Mouse (Mus musculus): ENCODE results near the gene Fhit.

Gene Fhit

DNA sequence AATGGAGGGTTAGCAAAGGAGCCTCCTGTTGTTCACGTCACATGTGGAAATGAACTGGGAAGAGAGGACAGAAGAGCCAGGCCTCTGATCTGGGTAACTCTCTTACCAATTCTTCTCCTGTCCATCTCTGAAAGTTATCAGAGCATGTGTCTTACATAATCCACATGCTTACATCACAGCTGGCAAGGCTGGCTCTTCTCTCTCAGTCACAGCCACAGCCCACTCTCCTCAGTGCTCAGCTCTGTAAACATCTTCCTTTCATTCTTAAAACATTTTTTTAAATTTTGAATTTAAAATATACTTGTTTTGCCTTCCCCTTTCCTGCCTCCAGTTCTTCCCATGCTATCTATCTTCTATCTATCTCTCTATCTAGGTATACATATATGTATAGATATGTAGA is 1477.5 kb downstream of the Fhit start:
- no peak for DNase-seq (ENCODE audit: low read depth)

DNA sequence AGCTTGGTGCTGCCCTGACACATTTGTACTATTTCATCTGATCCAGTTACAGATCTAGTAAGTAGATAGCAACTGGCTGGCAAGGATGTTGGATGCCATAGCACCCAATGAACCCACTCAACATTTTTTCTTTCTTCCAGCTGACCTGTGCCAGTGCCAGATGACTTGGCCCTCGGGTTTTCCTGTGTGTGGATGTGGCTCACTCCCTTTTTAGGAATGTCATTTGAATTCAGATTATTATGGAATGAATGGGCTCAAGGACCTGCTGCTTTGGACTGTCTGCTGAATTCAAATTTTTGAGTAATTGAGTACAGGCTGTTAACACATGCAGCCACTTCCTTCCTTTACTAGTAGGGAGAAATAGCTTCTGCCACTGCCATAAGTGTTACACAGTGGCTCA is 1489.1 kb downstream of the Fhit start:
- no peak for DNase-seq (ENCODE audit: low read depth)

DNA sequence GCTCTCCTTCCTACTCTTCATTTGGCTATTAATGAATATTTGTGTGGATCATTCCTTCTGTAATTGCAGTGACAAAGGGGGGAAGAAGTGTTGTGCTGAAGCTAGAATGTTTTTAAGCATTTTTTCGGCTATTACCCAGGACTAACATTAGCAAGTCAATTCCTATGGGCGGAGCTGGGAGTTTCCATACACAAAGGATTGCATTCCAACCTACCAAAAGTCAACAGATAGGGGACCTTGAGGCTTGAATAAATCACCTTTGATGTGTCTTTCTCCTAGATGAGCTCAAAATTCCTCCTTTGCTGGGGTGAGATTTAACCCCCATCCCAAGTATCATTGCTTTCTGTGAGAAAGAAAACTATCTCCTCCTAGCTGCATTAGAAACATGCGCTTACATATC is 1490.1 kb downstream of the Fhit start:
- no peak for DNase-seq (ENCODE audit: low read depth)

DNA sequence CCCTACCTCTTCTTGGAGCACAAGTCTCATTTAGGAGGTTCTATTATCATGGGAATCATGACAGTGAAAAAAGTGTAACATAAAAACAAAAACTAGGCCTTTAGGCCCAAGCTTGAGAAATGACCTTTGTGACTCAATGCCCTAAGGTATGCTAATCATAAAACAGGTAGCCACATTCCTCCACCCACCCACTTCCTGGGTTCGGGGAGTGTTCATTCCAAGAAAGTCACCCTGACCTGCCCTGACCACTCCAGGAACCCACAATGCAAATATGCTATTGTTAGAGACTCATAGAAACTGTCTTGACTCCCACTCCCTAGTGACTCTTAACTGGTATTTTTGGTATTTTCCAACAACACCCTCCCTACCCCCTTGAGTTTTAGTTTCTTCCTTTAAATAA is 1492.1 kb downstream of the Fhit start:
- DNase-seq (ENCODE audit: low read depth): no peak

DNA sequence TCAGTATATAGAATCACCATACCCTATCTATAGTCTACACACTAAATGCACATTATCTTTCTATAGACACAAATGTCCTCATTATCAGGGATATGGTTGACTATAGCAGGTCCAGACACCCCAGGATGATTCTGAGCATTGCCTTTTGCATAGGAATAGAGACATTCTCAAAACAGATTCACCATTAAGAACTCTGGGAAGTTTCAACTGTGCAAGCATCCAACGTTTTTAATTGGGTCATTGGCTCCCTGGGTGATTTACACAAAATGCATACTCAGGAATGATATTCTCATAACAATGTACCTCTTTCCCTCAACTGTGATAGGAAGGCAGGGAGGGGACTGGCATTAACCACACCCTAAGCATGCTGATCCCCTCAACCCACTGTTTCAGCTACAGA is 1503.4 kb downstream of the Fhit start:
- DNase-seq (ENCODE audit: low read depth): no peak

DNA sequence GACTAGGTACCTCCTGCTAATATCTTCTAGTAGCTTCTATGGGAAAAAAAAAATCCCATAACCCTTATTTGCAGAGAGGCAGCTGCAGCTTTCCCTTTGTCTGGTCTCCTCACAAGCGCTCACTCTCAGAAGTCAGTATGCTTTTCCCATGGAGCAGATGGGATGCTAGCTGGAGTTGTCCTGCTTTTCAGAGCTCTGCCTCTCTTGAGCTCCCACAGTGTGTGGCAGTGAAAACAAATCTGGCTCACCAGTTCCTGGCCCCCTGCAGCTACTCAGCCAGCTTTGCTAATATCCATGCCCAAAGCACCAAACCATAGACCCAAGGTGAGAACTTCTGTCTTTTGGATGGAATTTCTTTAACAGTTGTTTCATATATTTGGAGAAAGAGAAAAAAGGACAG is 1510.4 kb downstream of the Fhit start:
- DNase-seq (ENCODE audit: low read depth): no peak

DNA sequence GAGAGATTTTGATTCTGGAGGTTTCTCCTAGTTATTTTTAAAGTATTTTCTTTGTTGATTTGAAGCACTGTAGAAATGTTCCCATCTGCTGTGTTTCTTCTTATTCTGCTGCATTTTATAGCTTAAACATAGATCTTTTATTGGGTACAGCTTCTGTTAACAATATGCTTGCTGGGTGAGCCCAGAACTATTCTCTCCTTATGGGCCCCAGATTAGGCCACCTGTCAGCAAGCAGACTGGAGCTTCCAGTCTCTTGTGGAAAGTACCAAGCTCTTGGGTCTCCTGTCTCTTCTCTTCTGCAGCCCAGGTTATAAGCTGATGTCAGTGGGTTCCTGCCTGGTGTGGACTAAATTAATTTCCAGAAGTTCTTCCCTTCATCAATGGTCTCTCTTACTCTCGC is 1513.4 kb downstream of the Fhit start:
- DNase-seq (ENCODE audit: low read depth): no peak

DNA sequence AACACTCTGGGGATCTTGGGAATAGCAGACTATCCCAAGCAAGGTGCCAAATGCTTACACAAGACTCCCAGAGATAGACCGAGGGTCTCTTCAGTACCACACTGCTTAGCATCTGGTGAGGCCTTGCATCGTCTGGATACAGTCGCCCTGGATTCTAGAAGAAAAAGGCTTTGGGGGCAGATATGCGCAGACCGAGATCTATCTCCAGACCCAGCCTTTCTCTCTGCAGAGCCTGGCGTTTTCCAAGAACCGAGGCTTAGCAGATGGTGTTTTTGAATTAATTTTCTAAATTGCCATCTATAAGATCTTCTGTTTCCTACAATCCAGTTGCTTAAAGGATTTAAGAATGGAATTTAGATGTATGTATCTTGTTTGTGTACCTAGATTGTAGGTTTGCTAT is 1515.6 kb downstream of the Fhit start:
- no peak for DNase-seq (ENCODE audit: low read depth)

DNA sequence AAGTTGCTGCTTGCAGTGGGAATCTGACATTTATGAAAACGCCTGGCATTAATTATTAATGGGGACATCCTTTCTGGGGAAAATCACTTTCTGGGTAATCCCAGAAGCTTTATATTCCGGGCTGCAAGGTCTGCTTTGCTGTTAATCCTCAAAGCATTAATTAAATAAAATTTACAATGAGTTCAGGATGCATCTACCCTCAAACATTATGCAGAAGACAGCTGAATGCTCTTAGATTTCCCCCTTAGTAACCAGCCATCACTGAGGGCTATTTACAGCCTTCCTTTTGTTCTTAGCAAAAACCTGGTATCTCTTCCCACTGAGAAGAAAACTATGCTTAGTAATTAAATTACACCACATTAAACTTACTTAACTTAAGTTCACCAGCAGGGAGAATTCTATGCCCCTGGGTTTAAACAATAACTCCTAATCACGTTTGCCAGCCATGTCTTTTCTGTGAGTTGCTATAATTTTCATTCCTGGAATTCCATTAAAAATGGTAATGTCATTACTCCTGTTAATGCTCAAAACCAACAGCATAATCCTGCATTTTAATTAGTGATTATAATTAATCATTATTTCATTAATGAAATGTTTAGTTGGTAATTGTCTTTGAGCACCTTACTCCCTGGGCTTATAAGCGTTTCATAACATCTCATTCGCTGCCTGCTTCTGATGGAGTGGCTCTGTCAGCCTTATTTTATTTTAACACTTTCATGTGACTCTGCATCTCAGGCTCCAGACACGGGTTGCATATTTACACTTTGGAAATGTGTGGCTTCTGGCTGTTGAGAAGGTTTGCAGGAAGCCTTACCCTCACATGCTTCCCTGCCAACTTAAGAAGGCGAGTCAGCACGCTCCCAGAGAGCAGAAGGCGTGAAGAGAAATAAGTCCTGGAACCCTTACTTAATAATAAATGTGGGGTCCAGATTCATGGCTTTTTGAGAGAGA is 1517.3 kb downstream of the Fhit start:
- no peak for DNase-seq (ENCODE audit: low read depth)

DNA sequence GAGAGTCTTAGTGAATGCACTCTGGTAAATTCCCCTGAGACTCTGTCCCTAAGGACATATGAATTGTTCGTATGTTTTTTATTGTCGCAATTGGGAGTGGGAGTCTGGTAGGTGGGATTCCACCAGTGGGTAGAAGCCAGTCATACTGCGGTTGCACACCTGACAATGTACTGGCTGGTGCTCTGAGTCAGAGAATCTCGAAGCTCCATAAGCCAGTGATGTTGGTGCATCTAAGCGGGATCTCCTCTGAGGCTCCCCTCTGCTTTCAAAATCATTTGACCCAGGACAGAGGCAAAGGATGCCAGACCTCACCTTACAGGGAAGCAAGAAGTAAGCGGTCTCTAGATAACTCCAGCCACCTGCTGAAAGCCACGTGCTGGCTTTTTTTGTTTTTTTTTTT is 1518.1 kb downstream of the Fhit start:
- no peak for DNase-seq (ENCODE audit: low read depth)

DNA sequence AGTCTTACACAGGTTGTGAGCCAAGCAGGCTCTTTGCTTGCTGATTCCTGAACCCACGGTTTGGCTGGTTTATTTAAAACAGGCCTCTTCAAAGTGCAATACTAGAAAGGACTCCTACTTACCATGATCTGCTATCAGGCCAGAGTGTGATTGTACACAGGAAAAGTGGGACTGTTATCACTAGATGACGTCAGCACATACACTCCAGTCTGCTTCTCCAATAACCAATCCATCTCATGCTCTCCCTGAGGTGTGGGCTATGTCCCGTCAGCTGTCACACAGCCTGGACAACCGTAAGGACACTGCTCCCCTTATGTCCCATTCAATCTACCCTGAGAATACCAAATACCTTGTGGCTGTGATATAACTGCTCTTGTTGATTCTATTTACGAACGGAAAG is 1519.2 kb downstream of the Fhit start:
- no peak for DNase-seq (ENCODE audit: low read depth)

DNA sequence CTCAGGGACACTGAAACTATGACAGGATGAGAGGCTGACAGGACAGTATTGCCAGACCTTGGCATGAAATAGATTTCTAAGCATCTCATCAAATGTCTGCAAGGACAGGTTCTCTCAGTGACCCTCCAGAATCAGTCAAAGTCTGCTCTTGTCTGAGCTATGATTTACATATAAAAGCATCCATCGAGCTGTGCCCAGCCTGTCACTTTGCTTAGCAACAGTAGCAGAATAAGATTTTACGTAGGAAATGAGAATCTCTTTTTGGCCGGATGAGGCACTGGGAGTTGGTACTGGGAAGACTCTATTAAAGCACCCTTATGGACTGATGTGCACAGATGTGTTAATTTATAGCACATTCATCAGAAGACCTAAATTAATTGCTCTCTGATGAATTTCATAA is 1519.8 kb downstream of the Fhit start:
- DNase-seq (ENCODE audit: low read depth): no peak

DNA sequence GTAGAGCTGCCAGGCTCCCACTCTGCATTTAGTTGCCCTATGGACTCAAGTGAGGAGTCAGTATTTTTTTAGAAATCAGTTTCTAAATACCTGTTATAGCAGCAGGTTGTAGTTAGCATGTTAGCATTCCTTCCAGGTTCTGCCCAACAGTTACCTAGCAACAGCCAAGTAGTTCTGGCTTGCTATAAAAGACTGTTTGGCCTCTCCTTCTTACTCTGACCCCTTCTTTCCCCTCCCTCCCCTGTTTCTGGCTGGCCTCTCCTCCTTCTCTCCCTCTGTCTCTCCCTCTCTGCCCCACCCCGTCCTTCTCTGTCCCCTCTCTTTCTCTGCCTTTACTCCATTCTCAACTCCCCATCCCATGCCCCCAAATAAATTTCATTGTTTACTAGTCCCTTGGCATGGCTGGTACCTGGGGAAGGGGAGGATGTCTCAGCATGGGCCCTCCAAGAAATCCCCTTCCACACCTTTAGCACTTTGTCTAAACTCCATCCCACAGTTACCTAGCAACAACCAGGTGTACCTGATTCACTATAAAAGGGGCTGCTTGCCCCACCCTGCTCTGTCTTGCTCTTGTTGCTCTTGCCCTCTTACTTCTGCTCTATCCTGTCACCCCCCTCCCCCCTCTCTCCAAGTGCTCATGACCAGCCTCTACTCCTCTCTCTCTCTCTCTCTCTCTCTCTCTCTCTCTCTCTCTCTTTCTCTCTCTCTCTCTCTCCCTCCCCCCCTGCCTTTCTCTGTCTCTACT is 1527.4 kb downstream of the Fhit start:
- DNase-seq (ENCODE audit: low read depth): no peak

DNA sequence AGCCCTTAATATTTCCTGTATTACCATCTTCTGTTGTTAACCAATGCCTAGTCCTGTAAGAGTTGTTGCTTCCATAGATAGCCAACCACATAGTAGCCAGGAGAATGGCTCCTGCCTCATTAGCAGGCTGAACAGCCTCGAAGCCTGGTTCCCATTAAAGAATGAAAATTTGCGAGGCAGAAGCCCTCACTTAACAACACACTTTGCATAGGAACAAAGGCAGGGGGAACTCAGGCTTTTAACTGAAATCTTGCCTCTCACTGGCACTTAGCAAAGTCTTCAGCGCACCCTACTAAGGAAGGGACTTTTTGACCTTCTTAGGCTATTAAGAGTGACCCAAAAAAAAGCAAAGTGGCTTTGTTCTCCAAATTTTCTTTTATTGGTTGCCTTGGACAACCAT is 1529.3 kb downstream of the Fhit start:
- DNase-seq (ENCODE audit: low read depth): no peak

DNA sequence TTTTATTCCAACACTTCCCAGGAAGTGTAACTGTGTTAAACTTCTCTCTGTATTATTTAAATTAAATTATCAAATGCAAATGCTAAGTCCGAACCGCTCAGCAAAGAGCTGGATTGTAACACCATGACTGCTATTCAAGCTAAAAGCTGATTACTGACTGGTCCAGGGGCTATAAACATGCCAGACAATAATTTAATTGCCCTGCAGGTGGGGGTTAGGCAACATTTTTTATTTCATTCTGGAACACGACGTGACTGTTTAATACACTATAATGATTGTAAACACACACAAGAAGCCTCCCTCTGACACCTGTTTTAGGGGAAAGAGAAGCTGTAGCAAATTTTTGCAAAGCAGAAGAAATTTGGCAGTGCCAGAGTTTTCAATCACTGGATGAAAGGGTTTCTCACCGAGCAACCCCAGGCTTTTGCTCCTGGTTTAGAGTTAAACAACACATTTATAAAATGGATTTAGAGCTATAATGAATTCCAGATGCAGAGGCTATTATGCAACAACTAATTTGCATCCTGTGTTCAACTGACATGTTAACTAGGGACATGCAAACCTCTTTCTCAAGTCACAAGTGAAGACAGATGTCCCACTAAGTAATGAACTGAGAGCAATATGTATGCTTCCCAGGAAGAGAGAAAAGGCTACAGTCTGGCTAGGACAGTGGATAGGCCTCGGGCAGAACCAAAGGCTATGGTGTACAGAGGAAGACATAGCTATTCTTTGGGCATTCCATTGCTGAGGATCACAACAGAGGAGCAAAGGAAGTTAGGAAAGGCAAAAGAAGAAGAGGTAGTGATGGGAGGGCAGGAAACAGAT is 1538.4 kb downstream of the Fhit start:
- DNase-seq (ENCODE audit: low read depth): no peak

DNA sequence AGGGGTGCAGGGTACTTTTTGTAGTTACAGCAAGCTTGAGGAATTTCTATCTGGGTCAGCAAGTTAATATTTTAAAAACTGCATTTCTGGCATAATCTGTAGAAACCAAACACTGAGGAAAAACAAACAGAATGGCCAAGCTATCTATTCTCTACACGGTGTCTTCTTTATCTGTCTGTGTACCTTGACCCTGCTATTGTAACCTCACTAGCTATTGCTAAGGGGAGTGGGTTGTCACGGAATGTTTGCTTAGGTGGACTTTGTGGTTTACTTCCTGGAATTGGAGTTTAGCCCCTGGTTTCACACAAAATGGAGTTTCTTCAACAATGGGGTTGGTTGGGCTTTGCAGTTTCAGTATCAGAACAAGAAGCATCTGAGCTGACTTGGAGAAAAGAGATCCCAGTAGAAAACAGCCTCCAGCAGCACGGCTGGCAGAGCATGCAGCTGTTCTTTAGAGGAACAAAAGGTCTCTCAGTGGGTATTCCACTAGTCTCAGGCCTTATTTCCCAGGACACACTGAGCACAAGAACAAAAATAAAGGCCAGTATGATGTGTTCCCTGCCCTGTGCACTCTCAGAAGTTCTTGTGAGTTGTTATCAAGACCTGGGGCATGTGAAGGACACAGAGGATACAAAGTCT is 1540.8 kb downstream of the Fhit start:
- no peak for DNase-seq (ENCODE audit: low read depth)

DNA sequence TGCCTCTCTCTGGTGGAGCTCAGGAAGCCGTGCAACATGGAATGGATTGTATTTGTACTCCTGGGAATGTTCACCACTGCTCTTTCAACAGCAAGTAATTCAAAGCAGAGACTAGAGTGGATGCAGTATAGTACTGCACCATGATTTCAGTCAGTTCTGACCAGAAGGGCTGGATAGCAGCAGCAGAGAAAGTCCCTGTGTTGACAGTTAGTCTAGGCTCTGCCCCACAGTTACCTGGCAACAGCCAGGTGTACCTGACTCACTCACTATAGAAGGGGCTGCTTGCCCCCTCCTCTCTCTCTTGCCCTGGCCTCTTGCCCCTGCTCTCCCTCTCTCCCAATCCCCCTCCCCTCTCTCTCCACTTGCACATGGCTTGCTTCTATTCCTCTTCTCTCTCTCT is 1542.0 kb downstream of the Fhit start:
- DNase-seq (ENCODE audit: low read depth): no peak

DNA sequence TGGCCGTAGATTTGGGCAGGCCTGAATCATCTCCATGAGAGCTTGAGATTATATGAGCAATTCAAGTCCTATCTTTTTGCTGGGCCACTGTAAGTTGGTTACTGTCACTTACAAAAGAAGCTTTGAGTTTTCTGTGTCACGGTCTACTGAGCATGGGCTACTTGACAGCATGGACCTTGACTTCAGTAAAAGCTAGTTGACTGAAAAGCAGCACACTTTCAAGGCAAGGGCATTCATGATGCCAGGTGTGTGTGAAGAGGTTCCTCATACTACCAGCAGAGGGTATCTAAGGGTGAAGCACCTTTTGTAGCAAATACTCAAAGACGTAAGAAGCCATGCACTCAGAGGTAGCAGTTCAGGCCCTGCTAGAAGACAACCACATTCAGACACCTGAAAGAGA is 1548.7 kb downstream of the Fhit start:
- no peak for DNase-seq (ENCODE audit: low read depth)

DNA sequence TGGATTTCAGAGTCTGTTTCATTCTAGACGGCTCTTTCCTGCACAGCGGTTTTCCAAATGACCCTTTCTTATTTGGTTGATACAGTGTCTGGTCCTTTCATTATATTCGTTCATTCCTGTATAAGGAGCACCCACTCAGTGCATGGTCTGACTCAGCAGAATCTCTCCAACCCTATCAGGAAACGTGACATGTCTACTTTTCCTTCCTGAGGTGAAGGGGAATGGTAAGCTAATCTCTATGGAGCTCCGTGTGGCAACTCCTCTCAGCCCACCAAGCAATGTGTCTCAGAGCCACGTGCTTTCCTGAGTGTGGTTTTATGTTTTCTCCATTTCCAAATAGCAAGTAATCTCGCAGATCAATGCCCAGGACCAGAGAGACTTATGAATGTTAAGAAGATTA is 1552.7 kb downstream of the Fhit start:
- DNase-seq (ENCODE audit: low read depth): no peak

DNA sequence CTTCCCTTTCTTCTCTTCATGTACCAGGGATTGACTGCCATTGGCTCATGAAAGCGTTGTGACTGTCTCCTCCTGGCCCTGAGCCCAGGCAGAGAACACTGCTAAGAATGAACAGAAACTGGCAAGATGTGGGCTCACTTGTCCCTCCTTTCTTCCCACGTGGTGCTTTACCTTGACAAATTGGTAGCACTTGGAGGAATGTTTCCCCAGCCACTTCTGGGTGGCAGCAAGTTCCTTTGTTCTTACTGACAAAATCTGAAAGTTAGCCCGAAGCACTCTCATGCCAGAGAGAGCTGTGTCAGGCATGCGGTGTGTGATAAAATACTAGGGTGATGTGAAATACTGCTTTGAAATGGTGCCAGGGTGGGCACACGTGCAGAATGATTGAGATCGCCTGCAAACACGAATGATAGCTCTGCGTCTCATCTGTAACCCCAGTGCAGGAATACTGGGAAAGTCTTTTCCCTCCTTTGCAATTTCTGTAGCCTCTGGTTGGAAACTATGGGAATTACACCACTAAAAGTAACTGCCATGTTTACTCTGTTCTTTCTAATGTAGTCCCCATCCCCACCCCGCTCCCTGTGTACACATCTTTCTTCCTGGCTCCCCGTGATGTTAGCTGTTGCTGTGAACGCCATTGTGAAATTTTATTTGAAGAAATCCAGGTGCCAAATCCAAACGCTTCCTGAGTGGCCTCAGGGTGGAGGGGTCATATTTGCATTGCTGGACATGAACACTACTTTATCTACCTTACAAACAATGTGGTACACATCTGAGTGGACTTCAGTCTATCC is 1555.1 kb downstream of the Fhit start:
- DNase-seq (ENCODE audit: low read depth): no peak

DNA sequence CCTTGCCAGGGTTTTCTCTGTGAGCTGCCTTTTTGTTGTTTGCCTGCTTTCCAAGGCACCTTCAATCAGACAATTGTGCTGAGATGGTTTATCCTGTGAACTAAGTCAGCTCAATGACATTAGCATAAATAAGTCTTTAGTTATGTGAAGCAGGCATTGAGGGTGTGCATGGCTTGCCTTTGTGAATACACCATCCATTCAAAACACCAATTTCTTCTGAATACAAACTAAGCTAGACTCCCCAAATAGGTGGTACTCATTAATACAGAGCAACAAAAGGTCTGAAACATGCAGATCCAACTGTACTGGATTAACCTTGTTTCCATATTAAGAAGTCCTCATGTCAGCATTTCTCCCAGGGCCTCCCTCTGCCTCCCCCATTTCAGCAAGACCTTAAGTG is 1561.6 kb downstream of the Fhit start:
- DNase-seq (ENCODE audit: low read depth): no peak
